ENCODE assay signal across 8 mouse cellular contexts in genomic region chr1:39280989-39281875, GRCm38 (mm10).
DNase-seq lines count a peak whose midpoint lies in the region; ATAC-seq lines count a peak whose summit lies in the region.

No protein-coding gene starts in this region.

- DNase-seq in kidney, postnatal 14 days: peak; percentile 8
- DNase-seq in kidney, adult 9 months: no peak
- DNase-seq in T-cell, adult 2 months (ENCODE audit: low spot score): peak; percentile 73
- DNase-seq in retina, embryonic 14.5 days (ENCODE audit: low spot score): peak; percentile 51
- no peak for DNase-seq in layer of hippocampus, postnatal 36 days
- no peak for DNase-seq in liver

- peaks cover 22% of the 10 kb centered on the region for H3K4me1 ChIP-seq in heart, embryonic 16.5 days (ENCODE audit: control insufficient read depth, insufficient read depth, low read length)
- no peaks in the 10 kb centered on the region for H3K4me1 ChIP-seq in kidney, embryonic 16.5 days (ENCODE audit: insufficient read depth, low read length)

- peaks cover 2% of the 10 kb centered on the region; the same call in 1 of the 2 replicates for H3K27me3 ChIP-seq in heart, embryonic 16.5 days (ENCODE audit: control insufficient read depth, insufficient read depth, low read length)
- no peaks in the 10 kb centered on the region for H3K27me3 ChIP-seq in kidney, embryonic 16.5 days (ENCODE audit: insufficient read depth, low read length)

- H3K4me3 ChIP-seq in heart, embryonic 16.5 days (ENCODE audit: low read length): no peak overlapping the region
- no peak overlapping the region for H3K4me3 ChIP-seq in kidney, embryonic 16.5 days (ENCODE audit: low read length)

- H3K9ac ChIP-seq in heart, embryonic 16.5 days (ENCODE audit: low read length): no peak overlapping the region
- no peak overlapping the region for H3K9ac ChIP-seq in kidney, embryonic 16.5 days (replicated peaks; ENCODE audit: low read length)

- peak; percentile 67 for ATAC-seq in heart, embryonic 16.5 days (replicated peaks; ENCODE audit: extremely low read depth, insufficient read depth, low FRiP score)
- ATAC-seq in kidney, embryonic 16.5 days (ENCODE audit: low FRiP score, low TSS enrichment): no peak

- WGBS in heart, embryonic 16.5 days: 47% methylated on average over 15 of the region's 15 CpGs
- 64% methylated on average over 15 of the region's 15 CpGs for whole genome bisulfite sequencing in kidney, embryonic 16.5 days

- peak overlapping the region; percentile 72 for H3K27ac ChIP-seq in heart, embryonic 16.5 days (ENCODE audit: low read length)
- H3K27ac ChIP-seq in kidney, embryonic 16.5 days (ENCODE audit: low read length): no peak overlapping the region

- H3K4me2 ChIP-seq in heart, embryonic 16.5 days (ENCODE audit: low read depth, low read length): peak overlapping the region; percentile 33
- no peak overlapping the region for H3K4me2 ChIP-seq in kidney, embryonic 16.5 days (replicated peaks; ENCODE audit: low read depth, low read length)

- no peaks in the 10 kb centered on the region for H3K36me3 ChIP-seq in heart, embryonic 16.5 days (ENCODE audit: control insufficient read depth, insufficient read depth)
- no peaks in the 10 kb centered on the region for H3K36me3 ChIP-seq in kidney, embryonic 16.5 days (ENCODE audit: insufficient read depth, low read length)

- 0 out of 2 replicates have a peak, but pooled peaks cover 8% of the 10 kb centered on the region for H3K9me3 ChIP-seq in heart, embryonic 16.5 days (replicated peaks; ENCODE audit: control insufficient read depth, low read length)
- no peaks in the 10 kb centered on the region for H3K9me3 ChIP-seq in kidney, embryonic 16.5 days (ENCODE audit: low read length)

Comparison
In these comparisons a context has a peak if more than half of its experiments do, and no peak if none do; other contexts are left out.
1. DNase-seq: peak in kidney, postnatal 14 days (single experiment), T-cell, adult 2 months (single experiment) and retina, embryonic 14.5 days (single experiment); none in kidney, adult 9 months (single experiment), layer of hippocampus, postnatal 36 days (0 of 2) and liver (single experiment).